In the genomic region with DNA sequence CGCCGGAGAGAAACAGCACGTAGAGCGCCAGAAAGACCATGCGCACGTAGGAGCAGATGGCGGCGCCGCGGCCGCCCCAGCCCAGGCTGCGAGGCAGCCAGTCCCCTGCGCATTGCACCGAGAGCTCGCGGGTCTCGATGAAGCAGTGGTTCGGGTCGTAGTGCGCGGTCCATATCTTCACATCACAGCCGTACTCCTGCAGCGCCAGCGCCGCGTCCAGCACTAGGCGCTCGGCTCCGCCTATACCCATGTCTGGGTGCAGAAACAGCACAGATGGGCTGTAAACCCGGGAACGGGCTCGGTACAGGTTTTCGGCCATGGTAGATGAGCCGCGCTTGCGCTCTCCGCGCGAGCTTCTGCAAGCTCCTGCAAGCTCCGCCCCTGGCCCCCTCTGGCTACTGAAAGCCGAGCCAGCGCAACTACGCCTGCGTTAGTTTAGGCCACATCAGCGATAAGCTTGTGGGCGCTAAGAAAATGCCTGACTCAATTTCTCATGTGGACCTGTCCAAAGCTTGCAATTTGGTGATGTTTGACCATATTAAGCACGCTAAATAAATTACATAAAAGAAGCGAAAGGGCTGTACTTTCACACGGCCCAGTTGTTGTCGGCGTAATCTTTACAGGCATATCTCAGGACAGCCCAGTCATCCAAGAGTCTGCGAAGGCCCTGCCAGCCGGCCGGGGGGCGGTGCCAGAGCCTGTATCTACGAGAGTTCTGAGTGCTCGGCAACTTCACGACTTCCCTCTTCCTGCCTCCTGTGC, we compare ENCODE assay signal across 7 mouse cellular contexts. TPM values are rescaled to one million over a fixed set of nuclear protein-coding genes. Genes with fewer than 3 reads are reported as not detected.
DNase-seq lines count a peak whose midpoint lies in the region; ATAC-seq lines count a peak whose summit lies in the region.

Gene Alg2 (minus strand): TSS at position 366 of the 762 bp plus-strand sequence.
Gene Sec61b (plus strand): TSS at position 691 of the 762 bp plus-strand sequence.

- H3K4me1 ChIP-seq in intestine, embryonic 15.5 days (replicated peaks), result peaks cover 9% of the 10 kb centered on the region
- H3K4me1 ChIP-seq in midbrain, embryonic 10.5 days, result peaks cover 17% of the 10 kb centered on the region

- no peaks in the 10 kb centered on the region for H3K27me3 ChIP-seq in intestine, embryonic 15.5 days (replicated peaks)
- H3K27me3 ChIP-seq in midbrain, embryonic 10.5 days (ENCODE audit: low read depth, poor library complexity, severe bottlenecking), result no peaks in the 10 kb centered on the region

- peak; percentile 97 for DNase-seq in adrenal gland, adult 2 months
- DNase-seq in embryo, embryonic 11.5 days (ENCODE audit: low read depth, low spot score), result peak; percentile 97
- DNase-seq in gastrocnemius, postnatal 36 days, result peak; percentile 94 to 95
- DNase-seq in left cerebral cortex, postnatal 25 days (ENCODE audit: low spot score in 2 of 2), result peak; percentile 98 to 99
- peak; percentile 96 for DNase-seq in midbrain, embryonic 10.5 days (ENCODE audit: low spot score)
- peak; percentile 94 for DNase-seq in right cerebral cortex, postnatal 4 days

- under 1% methylated on average over 58 of the region's 58 CpGs for WGBS in intestine, embryonic 15.5 days
- WGBS in midbrain, embryonic 10.5 days, result 0% methylated on average over 58 of the region's 58 CpGs

- H3K4me3 ChIP-seq in intestine, embryonic 15.5 days (replicated peaks), result peak within 1 kb of the TSS; percentile 94
- H3K4me3 ChIP-seq in midbrain, embryonic 10.5 days, result peak within 1 kb of the TSS; percentile 82

- H3K27ac ChIP-seq in intestine, embryonic 15.5 days, result peak within 1 kb of the TSS; percentile 96
- H3K27ac ChIP-seq in midbrain, embryonic 10.5 days (replicated peaks), result peak within 1 kb of the TSS; percentile 94

- peak within 1 kb of the TSS; percentile 71 for H3K4me2 ChIP-seq in intestine, embryonic 15.5 days (replicated peaks)

- H3K9me3 ChIP-seq in intestine, embryonic 15.5 days, result no peaks in the 10 kb centered on the region
- 0 out of 2 replicates have a peak, but pooled peaks cover 3% of the 10 kb centered on the region for H3K9me3 ChIP-seq in midbrain, embryonic 10.5 days (replicated peaks)

- peaks cover 34% of the 10 kb centered on the region for H3K36me3 ChIP-seq in intestine, embryonic 15.5 days
- peaks cover 65% of the 10 kb centered on the region for H3K36me3 ChIP-seq in midbrain, embryonic 10.5 days

- intact Hi-C loops in gastrocnemius, postnatal 36 days (cut with DNase I), result loop anchor here (5.0 to 10.0 kb wide), 2 partner anchors 37 to 571 kb away; partner anchors contain the start of gene Nr4a3
- intact Hi-C loops in left cerebral cortex, postnatal 25 days (cut with DNase I), result no loop called here

- peak within 1 kb of the TSS; percentile 89 for H3K9ac ChIP-seq in intestine, embryonic 15.5 days

- ATAC-seq in intestine, embryonic 15.5 days, result peak; percentile 99

RNA-seq across cellular contexts. Expression of gene Alg2, which starts in this region (rescaled TPM):
- total RNA-seq in adrenal gland, adult 2 months (2021), result 100 to 1,000 TPM; 119 to 162 TPM
- 98.7 and 125 TPM in 2 replicates for polyA plus RNA-seq in adrenal gland, adult 2 months (2012; rRNA removed)
- total RNA-seq in gastrocnemius, postnatal 36 days (2021), result 10 to 100 TPM in 1 of 2 experiments, 1 to 10 TPM in 1; 8.8 to 13.1 TPM
- polyA plus RNA-seq in intestine, embryonic 15.5 days (2015; fragmentation: Nextera tagmentation; extraction: Ambion mirVana), result 54.3 and 56.0 TPM in 2 replicates
- 100 to 1,000 TPM; 124 to 126 TPM for total RNA-seq in left cerebral cortex, postnatal 25 days (2021)
- 93.2 and 110 TPM in 2 replicates for polyA plus RNA-seq in midbrain, embryonic 10.5 days (2016; fragmentation: Nextera tagmentation; extraction: Ambion mirVana)

RNA-seq across cellular contexts. Expression of gene Sec61b, which starts in this region (rescaled TPM):
- 100 to 1,000 TPM; 210 to 256 TPM for total RNA-seq in adrenal gland, adult 2 months (2021)
- 619 and 728 TPM in 2 replicates for polyA plus RNA-seq in adrenal gland, adult 2 months (2012; rRNA removed)
- 10 to 100 TPM; 41.6 to 55.7 TPM for total RNA-seq in gastrocnemius, postnatal 36 days (2021)
- 430 and 467 TPM in 2 replicates for polyA plus RNA-seq in intestine, embryonic 15.5 days (2015; fragmentation: Nextera tagmentation; extraction: Ambion mirVana)
- total RNA-seq in left cerebral cortex, postnatal 25 days (2021), result 10 to 100 TPM; 48.8 to 50.0 TPM
- 339 and 378 TPM in 2 replicates for polyA plus RNA-seq in midbrain, embryonic 10.5 days (2016; fragmentation: Nextera tagmentation; extraction: Ambion mirVana)

Comparison
In these comparisons a context has a peak if more than half of its experiments do, and no peak if none do; other contexts are left out.
1. Peak in every context shown above with its lines: DNase-seq, ATAC-seq, H3K4me3 ChIP-seq and H3K27ac ChIP-seq.
2. RNA of gene Alg2 (total RNA-seq): 119 to 162 TPM in adrenal gland, adult 2 months and 124 to 126 TPM in left cerebral cortex, postnatal 25 days; 8.8 to 13.1 TPM in gastrocnemius, postnatal 36 days; every median in the first group is over 4 times any median in the second.